Mouse (Mus musculus): ENCODE measurements at regions not wholly inside any gene's neighbourhood (a gene's known extent, or its start where the extent isn't known, plus 50 kb on each side); places are given as distances from the start of the nearest gene placed in this dataset.

GRCm38 (mm10) chr4:89001470-89001869, 121.5 kb upstream of the Ifne start:
- DNase-seq (ENCODE audit: low read depth, low spot score), result no peak

- no peak for DNase-seq (ENCODE audit: low read depth, low spot score)
Observed at GRCm38 (mm10) chr4:89000855-89001254, 120.9 kb upstream of the Ifne start.

- no peak for DNase-seq (ENCODE audit: low read depth, low spot score)
Observed at GRCm38 (mm10) chr4:89000200-89000599, 120.2 kb upstream of the Ifne start.

GRCm38 (mm10) chr4:88998286-88998685, 118.3 kb upstream of the Ifne start:
- DNase-seq (ENCODE audit: low read depth, low spot score), result no peak

- no peak for DNase-seq (ENCODE audit: low read depth, low spot score)
Observed at GRCm38 (mm10) chr4:88995129-88995919, 115.3 kb upstream of the Ifne start.

- DNase-seq (ENCODE audit: low read depth, low spot score), result no peak
Observed at GRCm38 (mm10) chr4:88994486-88994885, 114.5 kb upstream of the Ifne start.

- no peak for DNase-seq (ENCODE audit: low read depth, low spot score)
Observed at GRCm38 (mm10) chr4:88992498-88992897, 112.5 kb upstream of the Ifne start.

GRCm38 (mm10) chr4:88988363-88988762, 108.4 kb upstream of the Ifne start:
- DNase-seq (ENCODE audit: low read depth, low spot score), result no peak

- no peak for DNase-seq (ENCODE audit: low read depth, low spot score)
Observed at GRCm38 (mm10) chr4:88987103-88987502, 107.1 kb upstream of the Ifne start.

GRCm38 (mm10) chr4:88982457-88982856, 102.5 kb upstream of the Ifne start:
- no peak for DNase-seq (ENCODE audit: low read depth, low spot score)

- DNase-seq (ENCODE audit: low read depth, low spot score), result no peak
Observed at GRCm38 (mm10) chr4:88977099-88977888, 97.3 kb upstream of the Ifne start.

GRCm38 (mm10) chr4:88974535-88974934, 94.5 kb upstream of the Ifne start:
- no peak for DNase-seq (ENCODE audit: low read depth, low spot score)

GRCm38 (mm10) chr4:88969134-88969841, 89.3 kb upstream of the Ifne start:
- no peak for DNase-seq (ENCODE audit: low read depth, low spot score)

GRCm38 (mm10) chr4:88959621-88960020, 79.6 kb upstream of the Ifne start:
- no peak for DNase-seq (ENCODE audit: low read depth, low spot score)

GRCm38 (mm10) chr4:88956605-88957004, 76.6 kb upstream of the Ifne start:
- no peak for DNase-seq (ENCODE audit: low read depth, low spot score)

GRCm38 (mm10) chr4:88956151-88956550, 76.2 kb upstream of the Ifne start:
- DNase-seq (ENCODE audit: low read depth, low spot score), result no peak

- DNase-seq (ENCODE audit: low read depth, low spot score), result no peak
Observed at GRCm38 (mm10) chr4:88955571-88955970, 75.6 kb upstream of the Ifne start.

- no peak for DNase-seq (ENCODE audit: low read depth, low spot score)
Observed at GRCm38 (mm10) chr4:88954045-88954444, 74.0 kb upstream of the Ifne start.

- DNase-seq (ENCODE audit: low read depth, low spot score), result no peak
Observed at GRCm38 (mm10) chr4:88951034-88951336, 71.0 kb upstream of the Ifne start.

GRCm38 (mm10) chr4:88950181-88951033, 70.4 kb upstream of the Ifne start:
- DNase-seq (ENCODE audit: low read depth, low spot score), result no peak

- DNase-seq (ENCODE audit: low read depth, low spot score), result no peak
Observed at GRCm38 (mm10) chr4:88948027-88948859, 68.2 kb upstream of the Ifne start.
